Mouse (Mus musculus) neutrophil, adult 83 days (primary cell): ENCODE results near the gene Slc4a7. TPM values are rescaled to one million over a fixed set of nuclear protein-coding genes. Genes with fewer than 3 reads are reported as not detected.

Experiments used
- total RNA-seq, 2 experiments: library from RNA; stranded (reverse); gene quantifications; one replicate each; pipeline ENCODE4 v1.2.4; 2023

Slc4a7 gene
- total RNA-seq: 10 to 100 TPM; 13.9 to 18.7 TPM

DNA sequence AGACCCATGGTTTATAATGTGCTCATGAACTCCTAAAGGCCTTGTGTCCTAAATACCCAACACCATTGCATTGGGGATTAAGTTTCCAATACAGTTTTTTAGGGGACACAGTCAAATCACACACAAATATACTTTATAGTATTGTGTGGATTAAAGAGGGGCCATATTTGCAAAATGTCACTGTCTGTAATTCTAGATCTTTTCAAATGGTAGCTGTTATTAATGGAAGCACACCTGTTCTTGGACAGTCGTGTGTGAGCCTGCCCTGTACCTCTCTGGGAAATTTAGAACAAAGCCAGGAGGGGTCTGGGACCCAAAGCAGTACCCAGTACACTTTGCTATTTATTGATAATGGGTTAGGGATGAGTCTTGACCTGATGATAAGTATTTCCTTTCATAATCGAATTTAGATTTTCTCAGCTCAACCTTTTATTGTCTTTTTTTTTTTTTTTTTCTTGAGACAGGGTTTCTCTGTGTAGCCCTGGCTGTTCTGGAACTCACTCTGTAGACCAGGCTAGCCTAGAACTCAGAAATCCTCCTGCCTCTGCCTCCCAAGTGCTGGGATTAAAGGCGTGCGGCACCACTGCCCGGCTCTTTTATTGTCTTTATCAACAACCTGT lies at the start of gene Slc4a7:
Gene Slc4a7, plus strand, starts transcription at position 570 of the 620 bp plus-strand sequence.

DNA sequence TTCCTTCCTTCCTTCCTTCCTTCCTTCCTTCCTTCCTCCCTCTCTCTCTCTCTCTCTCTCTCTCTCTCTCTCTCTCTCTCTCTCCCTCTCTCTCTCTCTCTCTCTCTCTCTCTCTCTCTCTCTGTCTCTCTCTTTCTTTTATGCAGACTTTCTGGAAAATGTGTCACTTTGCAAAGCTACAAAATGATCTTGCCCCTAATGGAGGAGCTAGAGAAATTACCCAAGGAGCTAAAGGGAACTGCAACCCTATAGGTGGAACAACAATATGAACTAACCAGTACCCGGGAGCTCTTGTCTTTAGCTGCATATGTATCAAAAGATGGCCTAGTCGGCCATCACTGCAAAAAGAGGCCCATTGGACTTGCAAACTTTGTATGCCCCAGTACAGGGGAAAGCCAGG lies 101.0 kb downstream of the Slc4a7 start, which contains the start of gene Nek10:
Gene Nek10, plus strand, starts transcription at position 301 of the 400 bp plus-strand sequence.

Other genes with a start within 250 kb of the Slc4a7 start
- not detected for gene Nek10, start 101.1 kb downstream of the Slc4a7 start, total RNA-seq